Mouse (Mus musculus): ENCODE results near the gene Erc2. TPM values are rescaled to one million over a fixed set of nuclear protein-coding genes. Genes with fewer than 3 reads are reported as not detected.

The Erc2 gene
- total and polyA plus RNA-seq, 3 experiments = not detected

- Histone ChIP-seq H3K9me3 (replicated peaks; ENCODE audit: low read length) (no peaks in the 10 kb centered on the region), H3K79me2 (replicated peaks; ENCODE audit: control insufficient read depth, extremely low read depth, insufficient read depth, poor library complexity, severe bottlenecking) (no peaks in the 10 kb centered on the region), H3K4me2 (ENCODE audit: insufficient read depth, low read depth, poor library complexity, severe bottlenecking) (no peak overlapping the region), H3K9ac (ENCODE audit: insufficient read depth, low read depth) (no peak overlapping the region), H3K4me3 (replicated peaks in 1 of 3; ENCODE audit: low read depth in 2 of 3, low read length in 2 of 3, poor library complexity in 1 of 3) (no peak overlapping the region), H3K27me3 (replicated peaks) (no peaks in the 10 kb centered on the region), H3K4me1 (ENCODE audit: control insufficient read depth in 1 of 2, insufficient read depth in 2 of 2) (no peaks in the 10 kb centered on the region), H3K36me3 (replicated peaks in 1 of 2; ENCODE audit: control insufficient read depth in 1 of 2, insufficient read depth in 1 of 2, low read length in 1 of 2) (no peaks in the 10 kb centered on the region), H3K27ac (ENCODE audit: insufficient read depth, low read depth) (no peak overlapping the region)
- no peak for DNase-seq (ENCODE audit: extremely low read depth)
- dilution Hi-C loops (cut with MboI; ENCODE audit: extremely low pct_ligation_motif_present, extremely low pct_unique_long_range_greater_than_20kb, low sequenced_read_pairs) (no loop called here), in situ Hi-C loops (cut with MboI; ENCODE audit: low pct_ligation_motif_present, low pct_unique_long_range_greater_than_20kb, low sequenced_read_pairs) (no loop called here)
- TF ChIP-seq JUND (conservative IDR thresholded peaks at IDR 0.05; ENCODE audit: low read depth, low read length) (no peak), MAFK (IDR thresholded peaks at IDR 0.05; ENCODE audit: insufficient replicate concordance, low read length) (no peak), KAT2A (IDR thresholded peaks at IDR 0.05; ENCODE audit: insufficient replicate concordance, low read length) (no peak), PAX5 (IDR thresholded peaks at IDR 0.05; ENCODE audit: low read length) (no peak), MAZ (IDR thresholded peaks at IDR 0.05; ENCODE audit: low read depth, low read length) (no peak), BHLHE40 (IDR thresholded peaks at IDR 0.05; ENCODE audit: low read depth, low read length) (no peak), GABPA (IDR thresholded peaks at IDR 0.05; ENCODE audit: insufficient replicate concordance, low read depth, low read length) (no peak), MEF2A (IDR thresholded peaks at IDR 0.05; ENCODE audit: borderline replicate concordance, low read depth, low read length) (no peak), CHD1 (IDR thresholded peaks at IDR 0.05; ENCODE audit: low read depth, low read length) (no peak), POLR2A (IDR thresholded peaks at IDR 0.05; ENCODE audit: low read depth, low read length) (no peak), E2F4 (IDR thresholded peaks at IDR 0.05; ENCODE audit: insufficient replicate concordance, low read depth, low read length) (no peak), JUN (IDR thresholded peaks at IDR 0.05; ENCODE audit: insufficient read depth, low read depth, low read length) (no peak)
These were observed 60.3 kb downstream of the Erc2 start for GRCm38 (mm10) chr14:27682368-27683052.

DNA sequence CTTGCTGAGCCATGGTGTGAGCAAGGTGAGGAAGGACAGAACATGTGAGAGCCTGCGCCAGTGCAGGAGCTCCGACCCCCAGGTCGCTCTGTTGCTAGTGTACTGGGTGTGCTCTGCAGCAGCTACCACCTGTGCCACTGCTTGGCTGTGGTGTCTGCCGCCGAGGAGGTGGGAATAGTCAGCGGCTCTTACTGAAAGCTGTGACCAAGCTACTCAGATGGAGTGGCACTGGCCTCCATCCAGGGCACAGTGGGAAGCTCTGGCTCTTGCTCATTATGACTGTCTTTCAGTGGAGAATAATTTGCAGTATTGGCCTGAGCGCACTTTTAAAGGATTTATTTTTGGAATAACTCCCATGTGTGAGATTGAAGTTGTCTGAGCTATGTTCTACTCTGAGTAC is 73.6 kb downstream of the Erc2 start:
- Histone ChIP-seq H3K27me3 (replicated peaks) (no peaks in the 10 kb centered on the region), H3K79me2 (replicated peaks; ENCODE audit: control insufficient read depth, extremely low read depth, insufficient read depth, poor library complexity, severe bottlenecking) (no peaks in the 10 kb centered on the region), H3K27ac (ENCODE audit: insufficient read depth, low read depth) (no peak overlapping the region), H3K4me3 (replicated peaks in 1 of 3; ENCODE audit: low read depth in 2 of 3, low read length in 2 of 3, poor library complexity in 1 of 3) (no peak overlapping the region), H3K36me3 (replicated peaks in 1 of 2; ENCODE audit: control insufficient read depth in 1 of 2, insufficient read depth in 1 of 2, low read length in 1 of 2) (no peaks in the 10 kb centered on the region), H3K4me1 (ENCODE audit: control insufficient read depth in 1 of 2, insufficient read depth in 2 of 2) (peaks cover 0 to 15% of the 10 kb centered on the region in 2 experiments; a peak in 3 of 4 replicates), H3K9me3 (replicated peaks; ENCODE audit: low read length) (no peaks in the 10 kb centered on the region), H3K9ac (ENCODE audit: insufficient read depth, low read depth) (no peak overlapping the region), H3K4me2 (ENCODE audit: insufficient read depth, low read depth, poor library complexity, severe bottlenecking) (no peak overlapping the region)
- dilution Hi-C loops (cut with MboI; ENCODE audit: extremely low pct_ligation_motif_present, extremely low pct_unique_long_range_greater_than_20kb, low sequenced_read_pairs) = no loop called here
- in situ Hi-C loops (cut with MboI; ENCODE audit: low pct_ligation_motif_present, low pct_unique_long_range_greater_than_20kb, low sequenced_read_pairs) = no loop called here
- TF ChIP-seq ZC3H11A (IDR thresholded peaks at IDR 0.05; ENCODE audit: low read depth, low read length) (no peak), SIN3A (IDR thresholded peaks at IDR 0.05; ENCODE audit: low read length) (no peak), KAT2A (IDR thresholded peaks at IDR 0.05; ENCODE audit: insufficient replicate concordance, low read length) (no peak), CTCF (conservative IDR thresholded peaks at IDR 0.05 in 1 of 2, IDR thresholded peaks at IDR 0.05 in 1 of 2; ENCODE audit: low read depth in 2 of 2, low read length in 2 of 2) (no peak), MAZ (IDR thresholded peaks at IDR 0.05; ENCODE audit: low read depth, low read length) (no peak), ELF1 (IDR thresholded peaks at IDR 0.05; ENCODE audit: low read depth, low read length) (no peak), NRF1 (IDR thresholded peaks at IDR 0.05; ENCODE audit: low read depth, low read length) (no peak), ETS1 (conservative IDR thresholded peaks at IDR 0.05; ENCODE audit: low read depth, low read length) (no peak), EP300 (IDR thresholded peaks at IDR 0.05; ENCODE audit: low read length) (no peak), RCOR1 (conservative IDR thresholded peaks at IDR 0.05; ENCODE audit: low read depth, low read length) (no peak), USF2 (conservative IDR thresholded peaks at IDR 0.05; ENCODE audit: low read depth, low read length) (no peak), IRF4 (IDR thresholded peaks at IDR 0.05; ENCODE audit: low read depth, low read length) (no peak), RAD21 (IDR thresholded peaks at IDR 0.05; ENCODE audit: low read depth, low read length) (no peak), UBTF (IDR thresholded peaks at IDR 0.05; ENCODE audit: low read depth, low read length) (no peak)
- DNase-seq (ENCODE audit: extremely low read depth) = no peak

Measured in CH12.LX (cell line).